Mouse (Mus musculus): Measurements from ENCODE around the gene Cyp39a1.

Cyp39a1 gene

GRCm38 (mm10) chr17:43667290-43667843 is at the start of gene Cyp39a1:
Gene Cyp39a1, plus strand, starts transcription at chr17:43667425.
- peak; percentile 43 for DNase-seq

GRCm38 (mm10) chr17:43619156-43619555 is 48.1 kb upstream of the Cyp39a1 start:
- no peak for DNase-seq

GRCm38 (mm10) chr17:43622076-43622475 is 45.1 kb upstream of the Cyp39a1 start:
- no peak for DNase-seq

- no peak for DNase-seq
These were observed 39.0 kb upstream of the Cyp39a1 start for GRCm38 (mm10) chr17:43628246-43628645.

- no peak for DNase-seq
These were observed 38.2 kb upstream of the Cyp39a1 start for GRCm38 (mm10) chr17:43629026-43629495.

- peak; percentile 49 for DNase-seq
These were observed 37.5 kb upstream of the Cyp39a1 start, which contains the start of gene Tdrd6 for GRCm38 (mm10) chr17:43629496-43630426. Gene Tdrd6, minus strand, starts transcription at chr17:43630299.

- no peak for DNase-seq
These were observed 36.8 kb upstream of the Cyp39a1 start for GRCm38 (mm10) chr17:43630427-43630760.

- no peak for DNase-seq
These were observed 30.1 kb upstream of the Cyp39a1 start for GRCm38 (mm10) chr17:43637146-43637545.

GRCm38 (mm10) chr17:43640825-43641224 is 26.4 kb upstream of the Cyp39a1 start:
- no peak for DNase-seq

- DNase-seq, result no peak
These were observed 24.0 kb upstream of the Cyp39a1 start for GRCm38 (mm10) chr17:43643191-43643590.

- DNase-seq, result no peak
These were observed 22.9 kb upstream of the Cyp39a1 start for GRCm38 (mm10) chr17:43644375-43644774.

GRCm38 (mm10) chr17:43645136-43645535 is 22.1 kb upstream of the Cyp39a1 start:
- DNase-seq, result no peak

- DNase-seq, result no peak
These were observed 20.3 kb upstream of the Cyp39a1 start for GRCm38 (mm10) chr17:43646925-43647324.

- peak; percentile 16 for DNase-seq
These were observed 17.4 kb upstream of the Cyp39a1 start for GRCm38 (mm10) chr17:43649641-43650436.

GRCm38 (mm10) chr17:43651314-43652046 is 15.7 kb upstream of the Cyp39a1 start:
- no peak for DNase-seq

GRCm38 (mm10) chr17:43666576-43667289 is 492 bp upstream of the Cyp39a1 start, which contains the start of gene Slc25a27:
Gene Slc25a27, minus strand, starts transcription at chr17:43667214.
- DNase-seq, result peak; percentile 96

- DNase-seq, result no peak
These were observed 2.0 kb downstream of the Cyp39a1 start for GRCm38 (mm10) chr17:43669145-43669695.

GRCm38 (mm10) chr17:43671907-43672306 is 4.7 kb downstream of the Cyp39a1 start:
- no peak for DNase-seq

- DNase-seq, result no peak
These were observed 8.0 kb downstream of the Cyp39a1 start for GRCm38 (mm10) chr17:43675228-43675627.

- no peak for DNase-seq
These were observed 9.0 kb downstream of the Cyp39a1 start for GRCm38 (mm10) chr17:43676241-43676640.

GRCm38 (mm10) chr17:43677317-43677716 is 10.1 kb downstream of the Cyp39a1 start:
- no peak for DNase-seq

All from embryo, embryonic 11 days (tissue).